Mouse (Mus musculus): ENCODE measurements around the gene Ksr2. TPM values are rescaled to one million over a fixed set of nuclear protein-coding genes. Genes with fewer than 3 reads are reported as not detected.
A peak's percentile ranks its signal among the peaks of the same experiment; 100 is the strongest.
"Not testable (repeated sequence)": the region's sequence is repeated elsewhere in the genome, so short reads cannot be mapped to it uniquely, and the experiment has no call there.

The Ksr2 gene
- total RNA-seq (2022), result under 1 TPM; 0.05 to 0.17 (median 0.09) TPM

GRCm38 (mm10) chr5:117413507-117414501, at the start of gene Ksr2:
Ksr2 (plus strand) TSS chr5:117414000.
- DNase-seq (ENCODE audit: low spot score in 2 of 2), result no peak

GRCm38 (mm10) chr5:117364821-117365220, 49.0 kb upstream of the Ksr2 start:
- no peak for DNase-seq (ENCODE audit: low spot score in 2 of 2)

- no peak for DNase-seq (ENCODE audit: low spot score in 2 of 2)
Measured at GRCm38 (mm10) chr5:117365904-117366561, 47.8 kb upstream of the Ksr2 start.

GRCm38 (mm10) chr5:117367206-117367605, 46.6 kb upstream of the Ksr2 start:
- DNase-seq (ENCODE audit: low spot score in 2 of 2), result no peak

GRCm38 (mm10) chr5:117370592-117370991, 43.2 kb upstream of the Ksr2 start:
- no peak for DNase-seq (ENCODE audit: low spot score in 2 of 2)

GRCm38 (mm10) chr5:117373418-117373817, 40.4 kb upstream of the Ksr2 start:
- DNase-seq (ENCODE audit: low spot score in 2 of 2), result no peak

- DNase-seq (ENCODE audit: low spot score in 2 of 2), result no peak
Measured at GRCm38 (mm10) chr5:117374372-117375049, 39.3 kb upstream of the Ksr2 start.

- DNase-seq (ENCODE audit: low spot score in 2 of 2), result no peak
Measured at GRCm38 (mm10) chr5:117376331-117376761, 37.5 kb upstream of the Ksr2 start.

GRCm38 (mm10) chr5:117377731-117378130, 36.1 kb upstream of the Ksr2 start:
- DNase-seq (ENCODE audit: low spot score in 2 of 2), result not testable (repeated sequence)

- no peak for DNase-seq (ENCODE audit: low spot score in 2 of 2)
Measured at GRCm38 (mm10) chr5:117380199-117380598, 33.6 kb upstream of the Ksr2 start.

GRCm38 (mm10) chr5:117381785-117382184, 32.0 kb upstream of the Ksr2 start:
- DNase-seq (ENCODE audit: low spot score in 2 of 2), result no peak

- DNase-seq (ENCODE audit: low spot score in 2 of 2), result no peak
Measured at GRCm38 (mm10) chr5:117383198-117383597, 30.6 kb upstream of the Ksr2 start.

- no peak for DNase-seq (ENCODE audit: low spot score in 2 of 2)
Measured at GRCm38 (mm10) chr5:117388296-117388751, 25.5 kb upstream of the Ksr2 start.

GRCm38 (mm10) chr5:117388877-117389276, 24.9 kb upstream of the Ksr2 start, which contains the start of gene Rfc5:
Rfc5 (minus strand) TSS chr5:117389047.
- DNase-seq (ENCODE audit: low spot score in 2 of 2), result peak; percentile 87 to 91

- DNase-seq (ENCODE audit: low spot score in 2 of 2), result no peak
Measured at GRCm38 (mm10) chr5:117390895-117391294, 22.9 kb upstream of the Ksr2 start.

GRCm38 (mm10) chr5:117395834-117396233, 18.0 kb upstream of the Ksr2 start:
- no peak for DNase-seq (ENCODE audit: low spot score in 2 of 2)

GRCm38 (mm10) chr5:117396596-117397014, 17.2 kb upstream of the Ksr2 start:
- no peak for DNase-seq (ENCODE audit: low spot score in 2 of 2)

- DNase-seq (ENCODE audit: low spot score in 2 of 2), result no peak
Measured at GRCm38 (mm10) chr5:117397371-117397770, 16.4 kb upstream of the Ksr2 start.

- no peak for DNase-seq (ENCODE audit: low spot score in 2 of 2)
Measured at GRCm38 (mm10) chr5:117398007-117398550, 15.7 kb upstream of the Ksr2 start.

- no peak for DNase-seq (ENCODE audit: low spot score in 2 of 2)
Measured at GRCm38 (mm10) chr5:117399281-117399680, 14.5 kb upstream of the Ksr2 start.

GRCm38 (mm10) chr5:117403609-117404008, 10.2 kb upstream of the Ksr2 start:
- no peak for DNase-seq (ENCODE audit: low spot score in 2 of 2)

Measured in gastrocnemius, adult 8-10 months (tissue).